In the genomic region with DNA sequence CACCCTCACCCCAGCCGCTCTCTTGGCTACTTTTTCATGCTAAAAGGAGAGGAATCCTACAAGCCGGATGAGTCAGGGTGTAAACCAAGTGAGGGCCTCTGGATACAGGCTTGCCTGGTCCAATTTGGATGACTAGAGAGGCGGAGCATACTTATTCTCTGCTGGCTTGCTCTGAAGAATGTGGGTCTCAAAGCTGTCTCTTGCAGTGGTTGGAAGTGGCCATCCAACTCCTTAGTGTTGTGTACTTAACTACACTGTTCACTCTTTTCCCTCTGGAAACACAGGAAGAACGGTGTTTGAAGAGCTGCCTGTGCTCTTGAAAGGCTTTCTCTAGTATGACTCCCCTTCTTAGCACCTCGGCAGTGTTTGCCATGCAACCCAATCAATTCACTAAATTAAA, we compare ENCODE assay signal across 28 mouse cellular contexts.
A peak's percentile ranks its signal among the peaks of the same experiment; 100 is the strongest.
DNase-seq lines count a peak whose midpoint lies in the region; ATAC-seq and TF ChIP-seq lines count a peak whose summit lies in the region.
"Had no signal": no experiment of that assay in that cellular context is flagged by ENCODE, and none has a peak within 500 bp of the region (broad histone marks: within the 10 kb centered on the region; RNA-seq: fewer than 3 reads in every experiment).

No protein-coding gene starts in this region.

- TF ChIP-seq POLR2A in lung, adult 2 months (IDR thresholded peaks at IDR 0.05; ENCODE audit: borderline replicate concordance, extremely low read depth, low read depth, low read length): no peak

- WGBS in heart, embryonic 10.5 days: 73% methylated on average over 5 of the region's 5 CpGs
- 43% methylated on average over 5 of the region's 5 CpGs for WGBS in lung, embryonic 16.5 days
- WGBS in lung, adult 2 months: 73% methylated on average over 5 of the region's 5 CpGs
- 69% methylated on average over 5 of the region's 5 CpGs for WGBS in hindbrain, embryonic 10.5 days

- H3K9me3 ChIP-seq in heart, embryonic 10.5 days: no peaks in the 10 kb centered on the region
- no peaks in the 10 kb centered on the region for H3K9me3 ChIP-seq in lung, embryonic 16.5 days (ENCODE audit: control insufficient read depth, low read length)
- H3K9me3 ChIP-seq in hindbrain, embryonic 10.5 days: no peaks in the 10 kb centered on the region
- H3K9me3 ChIP-seq: embryonic facial prominence, embryonic 10.5 days; embryonic facial prominence, embryonic 13.5 days; heart, embryonic 13.5 days; hindbrain, embryonic 12.5 days; hindbrain, embryonic 15.5 days had no signal

- DNase-seq in heart, adult 11 months: peak; percentile 82
- no peak for DNase-seq in heart, embryonic 10.5 days (ENCODE audit: low spot score)
- DNase-seq in lung, adult 2 months: no peak
- DNase-seq in ZHBTc4 (ENCODE audit: low read depth, low spot score): peak; percentile 40
- no peak for DNase-seq in adipocyte (ENCODE audit: low spot score)
- DNase-seq in hindbrain, embryonic 10.5 days (ENCODE audit: low spot score): no peak
- DNase-seq: adrenal gland, adult 8-10 months; adrenal gland, postnatal 25 days; B cell, adult 2 months; cerebellum, adult 11-12 months; cerebellum, adult 8-10 months; cerebellum, postnatal 10 days; cerebellum, postnatal 36 days; embryo, embryonic 11 days; forebrain, postnatal 0 days; gastrocnemius, adult 2 months; gastrocnemius, postnatal 14 days; heart, adult 18-20 months; heart, postnatal 14 days; heart, postnatal 4 days had no signal

- no peak overlapping the region for H3K4me2 ChIP-seq in lung, embryonic 16.5 days (ENCODE audit: low read depth, low read length)
- H3K4me2 ChIP-seq: embryonic facial prominence, embryonic 13.5 days; heart, embryonic 13.5 days; hindbrain, embryonic 12.5 days; hindbrain, embryonic 15.5 days had no signal

- TF ChIP-seq CTCF in lung, adult 2 months (IDR thresholded peaks at IDR 0.05; ENCODE audit: insufficient read depth, low read length): no peak

- no peak overlapping the region for H3K9ac ChIP-seq in lung, embryonic 16.5 days (ENCODE audit: low read length)
- H3K9ac ChIP-seq: embryonic facial prominence, embryonic 13.5 days; forebrain, postnatal 0 days; heart, embryonic 13.5 days; hindbrain, embryonic 12.5 days; hindbrain, embryonic 15.5 days had no signal

- peak; percentile 56; the same call in 1 of the 2 replicates for ATAC-seq in lung, embryonic 16.5 days (ENCODE audit: low read depth)
- ATAC-seq: forebrain, embryonic 14.5 days; forebrain, postnatal 0 days had no signal

- H3K36me3 ChIP-seq in heart, embryonic 10.5 days: no peaks in the 10 kb centered on the region
- no peaks in the 10 kb centered on the region for H3K36me3 ChIP-seq in lung, embryonic 16.5 days (ENCODE audit: control insufficient read depth, insufficient read depth, low read length)
- no peaks in the 10 kb centered on the region for H3K36me3 ChIP-seq in hindbrain, embryonic 10.5 days
- H3K36me3 ChIP-seq: embryonic facial prominence, embryonic 10.5 days; embryonic facial prominence, embryonic 13.5 days; heart, embryonic 13.5 days; hindbrain, embryonic 12.5 days; hindbrain, embryonic 15.5 days had no signal

- no peak overlapping the region for H3K4me3 ChIP-seq in heart, embryonic 10.5 days
- H3K4me3 ChIP-seq in lung, embryonic 16.5 days (ENCODE audit: low read length): no peak overlapping the region
- H3K4me3 ChIP-seq in lung, adult 2 months (replicated peaks; ENCODE audit: extremely low read depth, low read depth, low read length): no peak overlapping the region
- no peak overlapping the region for H3K4me3 ChIP-seq in hindbrain, embryonic 10.5 days
- H3K4me3 ChIP-seq: embryonic facial prominence, embryonic 10.5 days; embryonic facial prominence, embryonic 13.5 days; gastrocnemius, adult 2 months; heart, embryonic 13.5 days; hindbrain, embryonic 12.5 days; hindbrain, embryonic 15.5 days had no signal

- no peak overlapping the region for H3K27ac ChIP-seq in heart, embryonic 10.5 days
- no peak overlapping the region for H3K27ac ChIP-seq in lung, embryonic 16.5 days (ENCODE audit: low read length)
- H3K27ac ChIP-seq in hindbrain, embryonic 10.5 days: no peak overlapping the region
- H3K27ac ChIP-seq: embryonic facial prominence, embryonic 10.5 days; embryonic facial prominence, embryonic 13.5 days; gastrocnemius, adult 2 months; heart, embryonic 13.5 days; hindbrain, embryonic 12.5 days; hindbrain, embryonic 15.5 days had no signal

- H3K27me3 ChIP-seq in heart, embryonic 10.5 days (ENCODE audit: insufficient read depth, poor library complexity, severe bottlenecking): no peaks in the 10 kb centered on the region
- no peaks in the 10 kb centered on the region for H3K27me3 ChIP-seq in lung, embryonic 16.5 days (ENCODE audit: control insufficient read depth, insufficient read depth, low read depth, low read length)
- H3K27me3 ChIP-seq in hindbrain, embryonic 10.5 days (ENCODE audit: insufficient read depth, poor library complexity, severe bottlenecking): no peaks in the 10 kb centered on the region
- H3K27me3 ChIP-seq: CH12.LX; embryonic facial prominence, embryonic 13.5 days; heart, embryonic 13.5 days; hindbrain, embryonic 12.5 days; hindbrain, embryonic 15.5 days had no signal

- no peaks in the 10 kb centered on the region for H3K4me1 ChIP-seq in heart, embryonic 10.5 days
- H3K4me1 ChIP-seq in lung, embryonic 16.5 days (replicated peaks; ENCODE audit: control insufficient read depth, insufficient read depth, low read length): no peaks in the 10 kb centered on the region
- no peaks in the 10 kb centered on the region for H3K4me1 ChIP-seq in lung, adult 2 months (ENCODE audit: control insufficient read depth, insufficient read depth, low read length)
- no peaks in the 10 kb centered on the region for H3K4me1 ChIP-seq in hindbrain, embryonic 10.5 days (replicated peaks)
- H3K4me1 ChIP-seq: embryonic facial prominence, embryonic 10.5 days; embryonic facial prominence, embryonic 13.5 days; heart, embryonic 13.5 days; hindbrain, embryonic 12.5 days; hindbrain, embryonic 15.5 days had no signal

Comparison
In these comparisons a context has a peak if more than half of its experiments do, and no peak if none do; other contexts are left out.
1. DNase-seq: peak in heart, adult 11 months (single experiment) and ZHBTc4 (single experiment); none in heart, embryonic 10.5 days (single experiment), lung, adult 2 months (single experiment), adipocyte (single experiment) and hindbrain, embryonic 10.5 days (single experiment).